Mouse (Mus musculus) ES-E14 (cell line): ENCODE measurements around the gene Pidd1. TPM values are rescaled to one million over a fixed set of nuclear protein-coding genes. Genes with fewer than 3 reads are reported as not detected.

Source experiments
- DNase-seq: peaks from one replicate; pipeline ENCODE4 v3.0.0-alpha.2; 2013; ENCODE audit warnings: low read depth, low spot score
- H3K27ac ChIP-seq: 2 replicates; pipeline ENCODE4 v1.5.1; 2012; ENCODE audit warnings: low read depth, mild to moderate bottlenecking, low read length, moderate library complexity, mixed read lengths; ENCODE audit not compliant: poor library complexity, insufficient read depth, severe bottlenecking
- H3K36me3 ChIP-seq: 2 replicates; pipeline ENCODE4 v1.6.1; 2012; ENCODE audit warnings: mild to moderate bottlenecking, low read length, moderate library complexity, mixed read lengths; ENCODE audit not compliant: control insufficient read depth, poor library complexity, insufficient read depth, severe bottlenecking
- H3K4me1 ChIP-seq, 2 experiments: fragments of 150-350 bp in 1 of 2; sonication (generic) in 1 of 2; 2 replicates each; pipeline ENCODE4 v1.6.1; 2012; ENCODE audit warnings: low read length in 2 of 2, mild to moderate bottlenecking in 1 of 2, mixed read lengths in 1 of 2; ENCODE audit not compliant: control insufficient read depth in 2 of 2, insufficient read depth in 2 of 2, poor library complexity in 1 of 2
- H3K4me3 ChIP-seq, 2 experiments: fragments of 150-350 bp in 1 of 2; sonication (generic) in 1 of 2; 2 replicates each; pipeline ENCODE4 v1.5.1; 2012; ENCODE audit warnings: low read length in 2 of 2, low read depth in 1 of 2, mild to moderate bottlenecking in 1 of 2, mixed read lengths in 1 of 2; ENCODE audit not compliant: insufficient read depth in 1 of 2, poor library complexity in 1 of 2, severe bottlenecking in 1 of 2
- H3K9ac ChIP-seq: 2 replicates; pipeline ENCODE4 v1.6.1; 2012; ENCODE audit warnings: low read depth, mild to moderate bottlenecking, low read length, mixed read lengths; ENCODE audit not compliant: poor library complexity, insufficient read depth, severe bottlenecking
- H3K9me3 ChIP-seq: fragments of 150-350 bp; sonication (generic); 2 replicates; pipeline ENCODE4 v1.6.1; 2012; ENCODE audit warnings: low read depth, mild to moderate bottlenecking, low read length; ENCODE audit not compliant: control insufficient read depth, insufficient read depth
- CHD2 ChIP-seq: IDR thresholded peaks from 2 replicates; pipeline ENCODE4 v1.6.1; 2014; ENCODE audit warnings: mild to moderate bottlenecking, low read depth, low read length, inconsistent platforms
- HCFC1 ChIP-seq: IDR thresholded peaks from 2 replicates; pipeline ENCODE4 v1.6.1; 2012; ENCODE audit warnings: low read length, inconsistent platforms, borderline replicate concordance; ENCODE audit not compliant: insufficient read depth
- MAFK ChIP-seq: IDR thresholded peaks from 2 replicates; pipeline ENCODE4 v1.6.1; 2014; ENCODE audit warnings: mild to moderate bottlenecking, low read depth, low read length, inconsistent platforms; ENCODE audit not compliant: insufficient read depth
- ZC3H11A ChIP-seq: IDR thresholded peaks from 2 replicates; pipeline ENCODE4 v1.6.1; 2012; ENCODE audit warnings: low read depth, mild to moderate bottlenecking, inconsistent platforms, low read length, borderline replicate concordance
- ZNF384 ChIP-seq: IDR thresholded peaks from 2 replicates; pipeline ENCODE4 v1.6.1; 2012; ENCODE audit warnings: low read depth, low read length, inconsistent platforms
- in situ Hi-C, 2 experiments: fragments of 600-800 bp; cut with MboI; formaldehyde crosslinking; loops; one replicate each; pipeline ENCODE4 v1.15.1; 2025; ENCODE audit warnings: low sequenced_read_pairs in 2 of 2, inconsistent platforms in 1 of 2; ENCODE audit not compliant: unreplicated experiment in 2 of 2
- total RNA-seq: library from RNA; depleted of rRNA; stranded (reverse); fragments of 300-350 nt; gene quantifications from 2 replicates; pipeline ENCODE4 v1.2.3, GENCODE M21; 2012

Gene Pidd1
- total RNA-seq, 1 experiment, result 23.4 TPM

DNA sequence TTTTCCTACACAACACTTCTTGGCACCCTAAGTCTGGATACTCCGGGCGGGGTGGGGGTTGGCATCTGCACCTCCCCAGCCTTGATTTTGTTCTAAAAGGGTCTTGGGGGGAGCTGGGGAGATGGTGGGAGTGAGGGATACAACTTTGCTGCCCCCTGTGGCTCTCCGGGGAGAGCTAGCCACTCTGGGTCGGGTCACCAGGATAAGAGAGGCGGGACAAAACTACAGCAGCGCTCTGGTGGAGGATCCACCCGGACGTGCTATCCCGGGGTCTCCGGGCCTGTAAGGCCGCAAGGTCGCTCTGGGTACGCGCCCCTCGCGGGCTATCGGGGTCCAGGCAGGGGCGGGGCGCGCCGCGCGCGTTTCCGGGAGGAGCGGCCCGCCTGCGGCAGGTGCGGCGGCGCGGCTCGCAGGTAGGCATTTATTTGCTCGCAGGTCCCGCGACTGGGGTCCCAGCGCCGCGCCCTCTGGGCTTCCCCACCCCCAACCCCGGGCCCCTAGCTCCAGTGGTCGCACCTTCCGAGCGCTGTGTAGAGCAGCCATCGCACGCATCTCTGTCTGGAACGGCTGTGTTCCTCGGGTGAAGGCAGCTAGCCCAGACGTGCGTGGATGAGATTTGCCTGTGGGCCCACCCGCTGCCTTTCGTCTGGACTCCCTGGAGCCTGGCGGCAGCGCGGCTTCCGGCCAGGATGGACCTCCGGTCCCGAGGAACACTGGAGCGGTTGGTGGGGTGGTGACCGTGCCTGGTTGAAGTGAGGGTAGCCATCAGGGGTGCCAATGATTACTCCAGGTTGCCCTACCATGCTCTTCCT lies 17.9 kb upstream of the Pidd1 start:
- in situ Hi-C loops, result no loop called here
- Histone ChIP-seq H3K4me1 (peaks cover 4 to 40% of the 10 kb centered on the region in 2 experiments; a peak in 3 of 4 replicates), H3K9ac (peak overlapping the region; percentile 67), H3K9me3 (no peaks in the 10 kb centered on the region), H3K4me3 (peak overlapping the region; percentile 63 to 65), H3K36me3 (no peaks in the 10 kb centered on the region), H3K27ac (no peak overlapping the region)
- TF ChIP-seq ZNF384 (no peak), CHD2 (no peak), ZC3H11A (no peak), MAFK (no peak), HCFC1 (no peak)
- DNase-seq, result no peak

DNA sequence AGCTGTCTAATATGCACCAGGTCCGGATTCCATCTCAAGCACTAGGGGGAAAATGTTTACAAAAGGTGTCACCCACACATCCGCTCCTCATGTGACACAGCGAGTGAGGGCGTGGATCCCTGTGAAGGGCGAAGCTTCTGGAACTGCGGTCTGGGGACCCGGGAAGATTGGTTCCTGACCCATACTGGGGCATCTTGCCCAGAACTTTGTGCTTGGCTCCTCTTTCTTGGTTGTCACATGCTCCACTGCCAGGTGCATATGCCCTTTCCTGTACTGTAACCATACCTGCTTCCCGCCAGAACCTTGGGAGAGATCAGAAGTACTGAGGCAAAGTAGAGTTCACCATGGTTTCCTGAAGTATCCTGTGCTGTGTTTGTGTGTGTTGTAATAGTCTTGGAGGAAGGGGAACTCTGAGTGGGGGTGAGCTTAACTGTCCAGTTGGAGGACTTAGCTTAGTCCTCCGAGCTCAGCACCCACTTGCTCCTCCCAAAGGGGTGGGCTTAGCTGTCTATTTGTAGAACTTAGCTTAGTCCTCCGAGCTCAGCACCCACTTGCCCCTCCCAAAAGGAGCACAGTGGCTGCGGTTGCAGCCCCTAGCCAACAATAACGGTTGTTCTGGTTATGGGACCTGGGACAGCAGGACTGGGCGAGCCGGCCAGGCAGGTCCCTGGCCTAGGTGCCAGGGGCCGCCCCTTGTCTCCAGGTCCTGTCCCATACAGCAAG lies 16.7 kb upstream of the Pidd1 start, which contains the start of gene Cracr2b:
Cracr2b (plus strand) TSS at position 704 of the 723 bp plus-strand sequence.
- no peak within 1 kb of the TSS for H3K27ac ChIP-seq
- peak within 1 kb of the TSS; percentile 63 to 65 for H3K4me3 ChIP-seq
- DNase-seq, result no peak
- H3K9me3 ChIP-seq, result no peaks in the 10 kb centered on the region
- H3K4me1 ChIP-seq, result peaks cover 2 to 38% of the 10 kb centered on the region in 2 experiments; a peak in 3 of 4 replicates
- TF ChIP-seq HCFC1 (no peak), MAFK (no peak)
- H3K9ac ChIP-seq, result peak within 1 kb of the TSS; percentile 67
- H3K36me3 ChIP-seq, result no peaks in the 10 kb centered on the region
- in situ Hi-C loops, result no loop called here

DNA sequence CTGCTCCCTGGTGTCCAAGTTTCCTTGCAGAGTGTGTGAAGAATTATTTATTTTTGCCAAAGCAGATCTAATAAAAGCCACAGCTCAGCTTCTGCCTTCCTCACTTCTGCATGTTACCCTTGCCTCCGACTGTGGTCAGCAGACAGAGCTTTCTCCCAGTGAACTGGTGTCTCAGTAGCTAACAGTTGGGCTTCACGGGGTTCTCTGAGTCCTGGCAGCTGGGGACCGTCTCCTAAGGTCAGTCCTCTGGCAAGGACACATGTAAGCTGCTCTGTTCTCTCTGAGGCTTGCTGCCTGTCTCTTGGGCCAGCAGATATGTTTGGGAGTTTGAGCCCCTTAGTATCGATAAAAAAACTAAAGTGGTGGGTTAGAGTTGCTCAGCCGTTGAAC lies 16.2 kb upstream of the Pidd1 start:
- Histone ChIP-seq H3K27ac (no peak overlapping the region), H3K9me3 (no peaks in the 10 kb centered on the region), H3K9ac (no peak overlapping the region), H3K4me3 (no peak overlapping the region; a peak in 1 of 4 replicates), H3K4me1 (peaks cover 2 to 36% of the 10 kb centered on the region in 2 experiments; a peak in 3 of 4 replicates), H3K36me3 (no peaks in the 10 kb centered on the region)
- DNase-seq, result no peak
- in situ Hi-C loops, result no loop called here
- no peak for TF ChIP-seq CHD2
- TF ChIP-seq ZC3H11A, result no peak

DNA sequence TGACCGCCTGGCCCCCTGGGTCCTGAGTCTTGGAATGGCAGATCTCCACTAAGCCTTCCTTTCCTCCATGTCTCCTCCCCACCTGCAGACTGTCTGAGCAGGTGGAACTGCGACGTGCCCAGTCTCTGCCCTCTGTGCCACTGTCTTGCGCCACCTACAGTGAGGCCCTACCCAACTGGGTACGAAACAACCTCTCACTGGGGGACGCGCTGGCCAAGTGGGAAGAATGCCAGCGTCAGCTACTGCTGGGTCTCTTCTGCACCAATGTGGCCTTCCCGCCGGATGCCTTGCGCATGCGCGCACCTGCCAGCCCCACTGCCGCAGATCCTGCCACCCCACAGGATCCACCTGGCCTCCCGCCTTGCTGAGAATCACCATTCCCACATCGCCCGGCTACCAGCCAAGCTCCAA lies 15.5 kb upstream of the Pidd1 start:
- Histone ChIP-seq H3K4me3 (peak overlapping the region; percentile 47 to 66), H3K9me3 (no peaks in the 10 kb centered on the region), H3K27ac (no peak overlapping the region), H3K4me1 (peaks cover 2 to 34% of the 10 kb centered on the region in 2 experiments; a peak in 3 of 4 replicates), H3K9ac (peak overlapping the region; percentile 56; the same call in 1 of the 2 replicates), H3K36me3 (no peaks in the 10 kb centered on the region)
- TF ChIP-seq ZC3H11A (no peak), MAFK (no peak), ZNF384 (no peak), HCFC1 (no peak), CHD2 (no peak)
- no peak for DNase-seq
- in situ Hi-C loops, result no loop called here
